Mouse (Mus musculus) ES-E14 (cell line): ENCODE measurements around the gene Tlr13. TPM values are rescaled to one million over a fixed set of nuclear protein-coding genes. Genes with fewer than 3 reads are reported as not detected.

Source experiments
- DNase-seq: peaks from one replicate; pipeline ENCODE4 v3.0.0-alpha.2; 2013; ENCODE audit warnings: low read depth, low spot score
- H3K27ac ChIP-seq: 2 replicates; pipeline ENCODE4 v1.5.1; 2012; ENCODE audit warnings: low read depth, mild to moderate bottlenecking, low read length, moderate library complexity, mixed read lengths; ENCODE audit not compliant: poor library complexity, insufficient read depth, severe bottlenecking
- H3K36me3 ChIP-seq: 2 replicates; pipeline ENCODE4 v1.6.1; 2012; ENCODE audit warnings: mild to moderate bottlenecking, low read length, moderate library complexity, mixed read lengths; ENCODE audit not compliant: control insufficient read depth, poor library complexity, insufficient read depth, severe bottlenecking
- H3K4me1 ChIP-seq, 2 experiments: fragments of 150-350 bp in 1 of 2; sonication (generic) in 1 of 2; 2 replicates each; pipeline ENCODE4 v1.6.1; 2012; ENCODE audit warnings: low read length in 2 of 2, mild to moderate bottlenecking in 1 of 2, mixed read lengths in 1 of 2; ENCODE audit not compliant: control insufficient read depth in 2 of 2, insufficient read depth in 2 of 2, poor library complexity in 1 of 2
- H3K4me3 ChIP-seq, 2 experiments: fragments of 150-350 bp in 1 of 2; sonication (generic) in 1 of 2; 2 replicates each; pipeline ENCODE4 v1.5.1; 2012; ENCODE audit warnings: low read length in 2 of 2, low read depth in 1 of 2, mild to moderate bottlenecking in 1 of 2, mixed read lengths in 1 of 2; ENCODE audit not compliant: insufficient read depth in 1 of 2, poor library complexity in 1 of 2, severe bottlenecking in 1 of 2
- H3K9ac ChIP-seq: 2 replicates; pipeline ENCODE4 v1.6.1; 2012; ENCODE audit warnings: low read depth, mild to moderate bottlenecking, low read length, mixed read lengths; ENCODE audit not compliant: poor library complexity, insufficient read depth, severe bottlenecking
- H3K9me3 ChIP-seq: fragments of 150-350 bp; sonication (generic); 2 replicates; pipeline ENCODE4 v1.6.1; 2012; ENCODE audit warnings: low read depth, mild to moderate bottlenecking, low read length; ENCODE audit not compliant: control insufficient read depth, insufficient read depth
- CHD2 ChIP-seq: IDR thresholded peaks from 2 replicates; pipeline ENCODE4 v1.6.1; 2014; ENCODE audit warnings: mild to moderate bottlenecking, low read depth, low read length, inconsistent platforms
- HCFC1 ChIP-seq: IDR thresholded peaks from 2 replicates; pipeline ENCODE4 v1.6.1; 2012; ENCODE audit warnings: low read length, inconsistent platforms, borderline replicate concordance; ENCODE audit not compliant: insufficient read depth
- MAFK ChIP-seq: IDR thresholded peaks from 2 replicates; pipeline ENCODE4 v1.6.1; 2014; ENCODE audit warnings: mild to moderate bottlenecking, low read depth, low read length, inconsistent platforms; ENCODE audit not compliant: insufficient read depth
- ZC3H11A ChIP-seq: IDR thresholded peaks from 2 replicates; pipeline ENCODE4 v1.6.1; 2012; ENCODE audit warnings: low read depth, mild to moderate bottlenecking, inconsistent platforms, low read length, borderline replicate concordance
- ZNF384 ChIP-seq: IDR thresholded peaks from 2 replicates; pipeline ENCODE4 v1.6.1; 2012; ENCODE audit warnings: low read depth, low read length, inconsistent platforms
- in situ Hi-C, 2 experiments: fragments of 600-800 bp; cut with MboI; formaldehyde crosslinking; loops; one replicate each; pipeline ENCODE4 v1.15.1; 2025; ENCODE audit warnings: low sequenced_read_pairs in 2 of 2, inconsistent platforms in 1 of 2; ENCODE audit not compliant: unreplicated experiment in 2 of 2
- total RNA-seq: library from RNA; depleted of rRNA; stranded (reverse); fragments of 300-350 nt; gene quantifications from 2 replicates; pipeline ENCODE4 v1.2.3, GENCODE M21; 2012

Tlr13 gene
- total RNA-seq, 1 experiment, result not detected

- Histone ChIP-seq H3K4me1 (no peaks in the 10 kb centered on the region), H3K9ac (no peak overlapping the region), H3K9me3 (no peaks in the 10 kb centered on the region), H3K27ac (no peak overlapping the region), H3K4me3 (no peak overlapping the region), H3K36me3 (no peaks in the 10 kb centered on the region)
- DNase-seq, result no peak
- in situ Hi-C loops, result no loop called here
- TF ChIP-seq ZNF384 (no peak), MAFK (no peak), ZC3H11A (no peak), HCFC1 (no peak)
Measured at GRCm38 (mm10) chrX:106139309-106140070, 3.5 kb upstream of the Tlr13 start.

- no peak overlapping the region for H3K4me3 ChIP-seq
- in situ Hi-C loops, result no loop called here
- H3K36me3 ChIP-seq, result no peaks in the 10 kb centered on the region
- no peak for DNase-seq
- TF ChIP-seq MAFK, result no peak
- no peak for TF ChIP-seq HCFC1
- no peak for TF ChIP-seq ZC3H11A
- TF ChIP-seq ZNF384, result no peak
- no peak for TF ChIP-seq CHD2
- no peak overlapping the region for H3K9ac ChIP-seq
- no peaks in the 10 kb centered on the region for H3K9me3 ChIP-seq
- H3K27ac ChIP-seq, result no peak overlapping the region
- H3K4me1 ChIP-seq, result no peaks in the 10 kb centered on the region
Measured at GRCm38 (mm10) chrX:106148185-106148584, 5.2 kb downstream of the Tlr13 start.

GRCm38 (mm10) chrX:106149460-106149859 lies 6.5 kb downstream of the Tlr13 start:
- H3K36me3 ChIP-seq, result no peaks in the 10 kb centered on the region
- no peak overlapping the region for H3K27ac ChIP-seq
- H3K9me3 ChIP-seq, result no peaks in the 10 kb centered on the region
- H3K4me3 ChIP-seq, result no peak overlapping the region
- no peak for DNase-seq
- no peak for TF ChIP-seq ZNF384
- TF ChIP-seq CHD2, result no peak
- H3K9ac ChIP-seq, result no peak overlapping the region
- in situ Hi-C loops, result no loop called here
- H3K4me1 ChIP-seq, result no peaks in the 10 kb centered on the region

GRCm38 (mm10) chrX:106154180-106154586 lies 11.2 kb downstream of the Tlr13 start:
- Histone ChIP-seq H3K36me3 (no peaks in the 10 kb centered on the region), H3K9ac (no peak overlapping the region), H3K27ac (no peak overlapping the region), H3K4me3 (no peak overlapping the region), H3K4me1 (no peaks in the 10 kb centered on the region), H3K9me3 (no peaks in the 10 kb centered on the region)
- DNase-seq, result no peak
- in situ Hi-C loops, result loop anchor here in 1 of 2 experiments (25.0 kb wide), 1 partner anchor 117 kb away; the partner anchor contains the start of gene Atp7a
- TF ChIP-seq CHD2 (no peak), HCFC1 (no peak), ZC3H11A (no peak)

GRCm38 (mm10) chrX:106155892-106156291 lies 12.9 kb downstream of the Tlr13 start:
- H3K36me3 ChIP-seq, result no peaks in the 10 kb centered on the region
- no peak overlapping the region for H3K9ac ChIP-seq
- H3K27ac ChIP-seq, result no peak overlapping the region
- H3K4me3 ChIP-seq, result no peak overlapping the region
- no peaks in the 10 kb centered on the region for H3K4me1 ChIP-seq
- DNase-seq, result no peak
- TF ChIP-seq MAFK (no peak), ZC3H11A (no peak), ZNF384 (no peak), CHD2 (no peak), HCFC1 (no peak)
- in situ Hi-C loops, result loop anchor here in 1 of 2 experiments (25.0 kb wide), 1 partner anchor 119 kb away; the partner anchor contains the start of gene Atp7a
- H3K9me3 ChIP-seq, result no peaks in the 10 kb centered on the region
